Mouse (Mus musculus): Measurements from ENCODE around the gene Snx25. TPM values are rescaled to one million over a fixed set of nuclear protein-coding genes. Genes with fewer than 3 reads are reported as not detected.
A peak's percentile ranks its signal among the peaks of the same experiment; 100 is the strongest.

Snx25 gene
- 4.8 and 5.7 TPM in 2 replicates for polyA plus RNA-seq (2015; fragmentation: Nextera tagmentation; extraction: Ambion mirVana)

- H3K4me2 ChIP-seq (replicated peaks): peak within 1 kb of the TSS; percentile 86
- WGBS: 2% methylated on average over 84 of the region's 103 CpGs
- no peaks in the 10 kb centered on the region for H3K9me3 ChIP-seq
- H3K4me1 ChIP-seq: peaks cover 14% of the 10 kb centered on the region
- peak within 1 kb of the TSS; percentile 81 for H3K9ac ChIP-seq (replicated peaks)
- H3K36me3 ChIP-seq: no peaks in the 10 kb centered on the region
- ATAC-seq (replicated peaks): peak; percentile 88
- 0 out of 2 replicates have a peak, but pooled peaks cover 8% of the 10 kb centered on the region for H3K27me3 ChIP-seq
- H3K27ac ChIP-seq (replicated peaks): peak within 1 kb of the TSS; percentile 74
- H3K4me3 ChIP-seq: peak within 1 kb of the TSS; percentile 79
Observed at GRCm38 (mm10) chr8:46152064-46153031, at the start of gene Snx25. TSS of gene Snx25 (minus strand) at chr8:46152159.

GRCm38 (mm10) chr8:46197673-46198072 lies 45.7 kb upstream of the Snx25 start:
- H3K4me1 ChIP-seq: no peaks in the 10 kb centered on the region
- no peaks in the 10 kb centered on the region for H3K27me3 ChIP-seq
- H3K9ac ChIP-seq (replicated peaks): no peak overlapping the region
- no peak overlapping the region for H3K27ac ChIP-seq (replicated peaks)
- WGBS: 87% methylated on average over 5 of the region's 5 CpGs
- no peak overlapping the region for H3K4me3 ChIP-seq
- H3K36me3 ChIP-seq: peaks cover 30% of the 10 kb centered on the region; the same call in 1 of the 2 replicates
- no peak overlapping the region for H3K4me2 ChIP-seq (replicated peaks)
- H3K9me3 ChIP-seq: no peaks in the 10 kb centered on the region
- ATAC-seq (replicated peaks): no peak

- H3K4me2 ChIP-seq (replicated peaks): no peak overlapping the region
- peaks cover 27% of the 10 kb centered on the region; the same call in 1 of the 2 replicates for H3K36me3 ChIP-seq
- H3K9ac ChIP-seq (replicated peaks): no peak overlapping the region
- H3K4me1 ChIP-seq: no peaks in the 10 kb centered on the region
- no peak overlapping the region for H3K4me3 ChIP-seq
- ATAC-seq (replicated peaks): no peak
- H3K27ac ChIP-seq (replicated peaks): no peak overlapping the region
- 91% methylated on average over 3 of the region's 3 CpGs for WGBS
- H3K9me3 ChIP-seq: no peaks in the 10 kb centered on the region
- no peaks in the 10 kb centered on the region for H3K27me3 ChIP-seq
Observed at GRCm38 (mm10) chr8:46196877-46197276, 44.9 kb upstream of the Snx25 start.

- Histone ChIP-seq H3K4me1 (no peaks in the 10 kb centered on the region), H3K27ac (replicated peaks) (no peak overlapping the region), H3K9me3 (no peaks in the 10 kb centered on the region), H3K4me2 (replicated peaks) (no peak overlapping the region), H3K9ac (replicated peaks) (no peak overlapping the region), H3K4me3 (no peak overlapping the region), H3K36me3 (peaks cover 20% of the 10 kb centered on the region; the same call in 1 of the 2 replicates), H3K27me3 (no peaks in the 10 kb centered on the region)
- ATAC-seq (replicated peaks): no peak
- WGBS: 92% methylated on average over 8 of the region's 8 CpGs
Observed at GRCm38 (mm10) chr8:46193100-46193499, 41.1 kb upstream of the Snx25 start.

GRCm38 (mm10) chr8:46185361-46185760 lies 33.4 kb upstream of the Snx25 start:
- H3K9me3 ChIP-seq: no peaks in the 10 kb centered on the region
- no peak overlapping the region for H3K4me2 ChIP-seq (replicated peaks)
- H3K4me1 ChIP-seq: no peaks in the 10 kb centered on the region
- 0 out of 2 replicates have a peak, but pooled peaks have one; percentile 38 for ATAC-seq (replicated peaks)
- H3K36me3 ChIP-seq: peaks cover 8% of the 10 kb centered on the region; the same call in 1 of the 2 replicates
- H3K27me3 ChIP-seq: no peaks in the 10 kb centered on the region
- no peak overlapping the region for H3K9ac ChIP-seq (replicated peaks)
- H3K27ac ChIP-seq (replicated peaks): no peak overlapping the region
- no peak overlapping the region for H3K4me3 ChIP-seq
- WGBS: 1% methylated on average over 2 of the region's 2 CpGs

GRCm38 (mm10) chr8:46180136-46180535 lies 28.2 kb upstream of the Snx25 start:
- Histone ChIP-seq H3K4me2 (replicated peaks) (no peak overlapping the region), H3K4me3 (no peak overlapping the region), H3K4me1 (no peaks in the 10 kb centered on the region), H3K9ac (replicated peaks) (no peak overlapping the region), H3K36me3 (peaks cover 8% of the 10 kb centered on the region; the same call in 1 of the 2 replicates), H3K9me3 (no peaks in the 10 kb centered on the region), H3K27me3 (no peaks in the 10 kb centered on the region), H3K27ac (replicated peaks) (no peak overlapping the region)
- ATAC-seq (replicated peaks): no peak
- WGBS: 97% methylated on average over 7 of the region's 7 CpGs

GRCm38 (mm10) chr8:46173651-46174050 lies 21.7 kb upstream of the Snx25 start:
- no peaks in the 10 kb centered on the region for H3K4me1 ChIP-seq

GRCm38 (mm10) chr8:46163870-46164190 lies 11.9 kb upstream of the Snx25 start:
- peak overlapping the region; percentile 89 for H3K9ac ChIP-seq (replicated peaks)
- peak; percentile 27; the same call in 1 of the 2 replicates for ATAC-seq (replicated peaks)
- H3K27ac ChIP-seq (replicated peaks): peak overlapping the region; percentile 84
- no peaks in the 10 kb centered on the region for H3K36me3 ChIP-seq
- no peaks in the 10 kb centered on the region for H3K9me3 ChIP-seq
- WGBS: 0% methylated on average over 25 of the region's 25 CpGs
- H3K4me3 ChIP-seq: peak overlapping the region; percentile 87
- H3K27me3 ChIP-seq: no peaks in the 10 kb centered on the region
- peak overlapping the region; percentile 56 for H3K4me2 ChIP-seq (replicated peaks)
- H3K4me1 ChIP-seq: peaks cover 19% of the 10 kb centered on the region

More at GRCm38 (mm10) chr8:46173651-46174050, 21.7 kb upstream of the Snx25 start:
- H3K36me3 ChIP-seq: peaks cover 17% of the 10 kb centered on the region
- H3K27me3 ChIP-seq: no peaks in the 10 kb centered on the region
- H3K9me3 ChIP-seq: no peaks in the 10 kb centered on the region
- no peak overlapping the region for H3K27ac ChIP-seq (replicated peaks)
- 83% methylated on average over 2 of the region's 2 CpGs for WGBS
- H3K4me2 ChIP-seq (replicated peaks): no peak overlapping the region
- no peak for ATAC-seq (replicated peaks)
- no peak overlapping the region for H3K9ac ChIP-seq (replicated peaks)
- no peak overlapping the region for H3K4me3 ChIP-seq

GRCm38 (mm10) chr8:46162953-46163869 lies 11.3 kb upstream of the Snx25 start:
- Histone ChIP-seq H3K27ac (replicated peaks) (peak overlapping the region; percentile 84), H3K9ac (replicated peaks) (peak overlapping the region; percentile 89), H3K9me3 (no peaks in the 10 kb centered on the region), H3K4me2 (replicated peaks) (peak overlapping the region; percentile 56), H3K36me3 (no peaks in the 10 kb centered on the region), H3K4me1 (peaks cover 19% of the 10 kb centered on the region), H3K4me3 (peak overlapping the region; percentile 87), H3K27me3 (no peaks in the 10 kb centered on the region)
- WGBS: 2% methylated on average over 77 of the region's 77 CpGs
- peak; percentile 99 for ATAC-seq (replicated peaks)

GRCm38 (mm10) chr8:46153042-46153441 lies 1.1 kb upstream of the Snx25 start:
- WGBS: 28% methylated on average over 2 of the region's 2 CpGs
- H3K9ac ChIP-seq (replicated peaks): no peak overlapping the region

GRCm38 (mm10) chr8:46151202-46152062 lies 527 bp downstream of the Snx25 start, which contains the start of gene Cfap97:
TSS of gene Cfap97 (plus strand) at chr8:46151771.
- Histone ChIP-seq H3K27me3 (0 out of 2 replicates have a peak, but pooled peaks cover 8% of the 10 kb centered on the region), H3K4me2 (replicated peaks) (peak within 1 kb of the TSS; percentile 86), H3K4me1 (peaks cover 14% of the 10 kb centered on the region), H3K36me3 (no peaks in the 10 kb centered on the region), H3K27ac (replicated peaks) (peak within 1 kb of the TSS; percentile 74), H3K9me3 (no peaks in the 10 kb centered on the region), H3K4me3 (peak within 1 kb of the TSS; percentile 79), H3K9ac (replicated peaks) (peak within 1 kb of the TSS; percentile 81)
- WGBS: 1% methylated on average over 69 of the region's 75 CpGs
- ATAC-seq (replicated peaks): peak; percentile 84

More at GRCm38 (mm10) chr8:46153042-46153441, 1.1 kb upstream of the Snx25 start:
- H3K36me3 ChIP-seq: no peaks in the 10 kb centered on the region
- H3K27me3 ChIP-seq: 0 out of 2 replicates have a peak, but pooled peaks cover 8% of the 10 kb centered on the region
- no peak overlapping the region for H3K27ac ChIP-seq (replicated peaks)
- H3K4me3 ChIP-seq: peak overlapping the region; percentile 79; the same call in 1 of the 2 replicates
- peaks cover 14% of the 10 kb centered on the region for H3K4me1 ChIP-seq
- H3K9me3 ChIP-seq: no peaks in the 10 kb centered on the region
- peak; percentile 9; the same call in 1 of the 2 replicates for ATAC-seq (replicated peaks)
- peak overlapping the region; percentile 86 for H3K4me2 ChIP-seq (replicated peaks)
